Mouse (Mus musculus) lung, postnatal 4 days (tissue): ENCODE results near the gene Ccdc169.

Experiments used
- DNase-seq, 2 experiments: peaks; one replicate each; pipeline ENCODE4 v3.0.0; 2021

The Ccdc169 gene

GRCm38 (mm10) chr3:55137039-55137438, at the start of gene Ccdc169:
TSS of gene Ccdc169 (plus strand) at chr3:55137339.
- no peak for DNase-seq

GRCm38 (mm10) chr3:55087360-55087759, 49.8 kb upstream of the Ccdc169 start:
- no peak for DNase-seq

GRCm38 (mm10) chr3:55088359-55088758, 48.8 kb upstream of the Ccdc169 start:
- DNase-seq, result no peak

- no peak for DNase-seq
These were observed 48.3 kb upstream of the Ccdc169 start for GRCm38 (mm10) chr3:55088843-55089242.

- no peak for DNase-seq
These were observed 47.8 kb upstream of the Ccdc169 start for GRCm38 (mm10) chr3:55089291-55089690.

- DNase-seq, result no peak
These were observed 44.0 kb upstream of the Ccdc169 start for GRCm38 (mm10) chr3:55093161-55093560.

- DNase-seq, result no peak
These were observed 41.0 kb upstream of the Ccdc169 start for GRCm38 (mm10) chr3:55095968-55096654.

GRCm38 (mm10) chr3:55096655-55097005, 40.5 kb upstream of the Ccdc169 start:
- no peak for DNase-seq

GRCm38 (mm10) chr3:55097186-55097585, 40.0 kb upstream of the Ccdc169 start:
- no peak for DNase-seq

GRCm38 (mm10) chr3:55098014-55098413, 39.1 kb upstream of the Ccdc169 start:
- DNase-seq, result no peak

GRCm38 (mm10) chr3:55098990-55099389, 38.1 kb upstream of the Ccdc169 start:
- DNase-seq, result no peak

GRCm38 (mm10) chr3:55101092-55101491, 36.0 kb upstream of the Ccdc169 start:
- DNase-seq, result no peak

- DNase-seq, result no peak
These were observed 31.6 kb upstream of the Ccdc169 start for GRCm38 (mm10) chr3:55105372-55106023.

- no peak for DNase-seq
These were observed 31.1 kb upstream of the Ccdc169 start for GRCm38 (mm10) chr3:55106051-55106450.

- no peak for DNase-seq
These were observed 28.0 kb upstream of the Ccdc169 start for GRCm38 (mm10) chr3:55109097-55109496.

- peak; percentile 94 to 97 for DNase-seq
These were observed 25.0 kb upstream of the Ccdc169 start, which contains the start of gene Spg20 for GRCm38 (mm10) chr3:55111935-55112709. TSS of gene Spg20 (plus strand) at chr3:55112108.

GRCm38 (mm10) chr3:55112710-55113415, 24.3 kb upstream of the Ccdc169 start:
- DNase-seq, result no peak

- peak in 1 of 2 experiments; percentile 46 for DNase-seq
These were observed 22.6 kb upstream of the Ccdc169 start for GRCm38 (mm10) chr3:55114313-55115065.

- no peak for DNase-seq
These were observed 22.1 kb upstream of the Ccdc169 start for GRCm38 (mm10) chr3:55115071-55115470.

- DNase-seq, result no peak
These were observed 21.1 kb upstream of the Ccdc169 start for GRCm38 (mm10) chr3:55115989-55116388.

- peak; percentile 22 to 51 for DNase-seq
These were observed 17.8 kb upstream of the Ccdc169 start for GRCm38 (mm10) chr3:55119275-55119898.

GRCm38 (mm10) chr3:55122336-55122870, 14.7 kb upstream of the Ccdc169 start:
- no peak for DNase-seq
